Mouse (Mus musculus): ENCODE results near the gene 1810055G02Rik.

Gene 1810055G02Rik

GRCm38 (mm10) chr19:3708078-3709012, at the start of gene 1810055G02Rik:
Gene 1810055G02Rik, plus strand, starts transcription at chr19:3708293.
- peak; percentile 98 for DNase-seq (ENCODE audit: low read depth, low spot score)

- no peak for DNase-seq (ENCODE audit: low read depth, low spot score)
These were observed 42.6 kb upstream of the 1810055G02Rik start for GRCm38 (mm10) chr19:3665510-3665909.

DNA sequence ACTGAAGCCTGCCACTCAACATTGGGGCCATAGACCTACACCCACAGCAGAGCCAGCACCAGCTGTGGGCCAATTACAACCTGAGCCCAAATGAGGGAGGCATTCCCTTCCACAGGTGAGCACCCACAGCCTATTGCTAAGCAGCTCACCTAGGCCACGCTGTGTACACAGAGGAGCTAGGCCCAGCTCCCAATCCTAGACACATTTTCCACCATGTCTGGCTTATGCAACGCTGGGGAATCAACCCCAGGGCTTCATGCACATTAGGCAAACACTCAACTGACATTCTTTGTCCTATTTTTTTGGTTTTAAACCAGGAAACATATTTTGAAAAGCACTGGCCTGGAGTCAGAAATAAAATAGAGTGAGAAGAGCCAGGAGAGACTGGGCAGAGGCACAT, 41.5 kb upstream of the 1810055G02Rik start:
- DNase-seq (ENCODE audit: low read depth, low spot score), result no peak

DNA sequence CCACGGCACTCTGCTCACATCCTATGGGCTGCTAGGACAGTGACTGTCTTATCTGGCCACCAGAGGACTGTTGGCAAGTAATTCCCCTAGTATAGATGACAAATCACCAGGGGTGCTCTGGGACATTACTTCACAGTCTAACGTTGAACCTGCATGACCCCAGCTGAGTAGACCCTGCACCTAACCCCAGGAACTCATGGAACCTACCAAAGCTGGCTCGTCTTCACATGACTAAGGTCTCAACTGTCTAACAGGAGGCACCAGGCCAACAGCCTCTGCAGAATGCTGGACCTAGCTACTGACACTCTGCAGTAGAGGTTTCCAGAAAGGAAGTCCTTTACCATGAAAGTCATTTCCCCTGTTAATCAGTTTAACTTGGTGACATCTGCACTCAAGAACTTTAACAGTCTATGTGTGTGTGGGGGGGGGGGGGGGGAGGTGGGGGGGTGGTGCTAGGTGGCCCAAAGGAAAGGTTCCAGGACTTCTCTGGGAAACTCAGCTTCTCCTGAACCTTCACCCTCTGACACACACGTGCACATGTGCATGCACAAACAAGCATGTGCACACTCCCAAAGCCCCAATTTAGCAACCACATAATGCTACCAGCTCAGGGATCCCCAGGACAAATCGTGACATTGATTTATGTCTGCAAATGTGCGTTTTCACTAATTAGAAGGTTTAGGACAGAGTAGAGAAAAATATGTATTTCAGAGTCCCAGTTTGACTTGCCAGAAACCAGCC, 40.8 kb upstream of the 1810055G02Rik start:
- DNase-seq (ENCODE audit: low read depth, low spot score), result no peak

- DNase-seq (ENCODE audit: low read depth, low spot score), result peak; percentile 59
These were observed 40.1 kb upstream of the 1810055G02Rik start for GRCm38 (mm10) chr19:3667979-3668378.

GRCm38 (mm10) chr19:3668551-3668950, 39.5 kb upstream of the 1810055G02Rik start:
- no peak for DNase-seq (ENCODE audit: low read depth, low spot score)

DNA sequence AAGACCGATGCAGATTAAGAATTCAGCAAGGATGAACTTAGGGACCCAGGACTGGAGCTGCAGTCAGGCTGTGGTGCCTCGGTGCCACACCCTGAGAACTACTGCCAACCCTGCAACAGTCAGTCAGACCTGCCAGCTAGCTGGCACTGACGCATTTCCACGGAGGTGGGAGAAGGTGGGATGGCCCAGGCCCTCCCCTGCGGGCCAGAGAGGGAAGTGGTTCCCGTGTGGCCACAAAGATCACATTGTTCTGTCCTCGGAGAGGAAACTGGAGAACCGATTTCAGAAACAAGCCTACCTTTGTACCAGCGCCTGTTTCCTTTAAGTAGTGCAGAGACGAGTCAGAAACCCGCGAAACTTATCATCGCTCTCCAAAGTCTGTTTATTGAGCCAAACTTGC, 39.0 kb upstream of the 1810055G02Rik start:
- peak; percentile 56 for DNase-seq (ENCODE audit: low read depth, low spot score)

GRCm38 (mm10) chr19:3673149-3673548, 34.9 kb upstream of the 1810055G02Rik start:
- no peak for DNase-seq (ENCODE audit: low read depth, low spot score)

GRCm38 (mm10) chr19:3674122-3674855, 33.8 kb upstream of the 1810055G02Rik start:
- no peak for DNase-seq (ENCODE audit: low read depth, low spot score)

- no peak for DNase-seq (ENCODE audit: low read depth, low spot score)
These were observed 27.4 kb upstream of the 1810055G02Rik start for GRCm38 (mm10) chr19:3680732-3681131.

DNA sequence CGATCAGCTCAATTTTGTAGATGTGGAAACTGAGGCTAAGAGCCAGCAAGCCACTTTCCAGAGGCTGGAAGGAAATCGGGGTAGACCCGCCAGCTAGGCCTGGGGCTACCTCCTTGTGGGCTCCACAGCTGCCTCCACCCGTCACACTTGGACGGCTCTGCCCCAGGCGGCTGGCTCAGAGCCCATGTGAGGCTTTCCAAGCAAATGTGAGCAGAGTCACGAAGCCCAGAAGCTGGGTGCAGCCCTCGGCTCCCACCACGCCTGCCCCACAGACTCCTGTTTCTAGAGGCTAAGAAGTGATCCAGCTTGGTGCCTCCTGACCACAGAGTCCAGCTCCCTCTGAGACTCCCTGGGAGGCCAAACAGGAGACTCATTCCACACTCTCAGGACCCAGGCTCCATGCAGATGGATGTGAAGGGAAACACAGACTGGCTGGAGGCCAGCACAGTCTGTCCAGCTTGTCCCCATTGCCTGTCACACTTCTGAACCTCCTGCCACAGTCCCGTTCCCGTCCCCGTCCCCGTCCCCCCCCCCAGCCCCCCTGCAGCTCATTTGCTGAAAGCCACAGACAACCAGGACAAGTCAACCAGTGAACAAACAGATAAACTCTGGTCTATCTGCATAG, 26.7 kb upstream of the 1810055G02Rik start:
- no peak for DNase-seq (ENCODE audit: low read depth, low spot score)

GRCm38 (mm10) chr19:3684414-3684813, 23.7 kb upstream of the 1810055G02Rik start:
- DNase-seq (ENCODE audit: low read depth, low spot score), result no peak

DNA sequence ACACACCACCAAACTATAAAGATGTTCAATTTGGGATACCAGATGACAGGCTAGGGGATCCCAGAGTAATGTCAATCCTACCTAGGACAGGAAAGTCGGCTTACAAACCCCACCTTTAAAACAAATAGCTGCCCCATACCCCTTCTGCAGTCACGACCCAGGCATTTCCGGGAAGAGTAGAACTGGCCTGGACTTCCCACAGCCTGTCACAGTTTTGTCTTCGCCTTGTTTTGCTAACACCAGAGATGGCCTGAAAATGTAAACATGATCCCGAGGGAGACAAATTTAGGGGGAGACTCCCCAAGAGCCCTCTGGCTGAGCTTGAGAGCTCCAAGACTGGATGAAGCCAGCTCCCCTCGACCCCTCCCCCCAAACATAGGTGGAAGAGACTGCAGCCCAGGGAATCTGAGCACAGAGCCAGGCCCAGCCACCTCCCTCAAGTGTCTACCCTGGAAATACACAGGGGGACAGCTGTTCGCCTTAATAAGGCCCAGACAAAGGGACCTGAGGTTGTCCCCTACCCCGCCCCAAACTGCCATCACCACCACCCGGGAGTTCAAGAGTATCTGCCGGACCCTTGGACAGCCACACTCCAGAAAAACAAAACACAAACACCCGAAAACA, 23.0 kb upstream of the 1810055G02Rik start:
- DNase-seq (ENCODE audit: low read depth, low spot score), result no peak

- no peak for DNase-seq (ENCODE audit: low read depth, low spot score)
These were observed 22.4 kb upstream of the 1810055G02Rik start for GRCm38 (mm10) chr19:3685611-3686214.

- DNase-seq (ENCODE audit: low read depth, low spot score), result peak; percentile 42
These were observed 21.7 kb upstream of the 1810055G02Rik start, which contains the start of gene Lrp5 for GRCm38 (mm10) chr19:3686215-3686894. Gene Lrp5, minus strand, starts transcription at chr19:3686564.

DNA sequence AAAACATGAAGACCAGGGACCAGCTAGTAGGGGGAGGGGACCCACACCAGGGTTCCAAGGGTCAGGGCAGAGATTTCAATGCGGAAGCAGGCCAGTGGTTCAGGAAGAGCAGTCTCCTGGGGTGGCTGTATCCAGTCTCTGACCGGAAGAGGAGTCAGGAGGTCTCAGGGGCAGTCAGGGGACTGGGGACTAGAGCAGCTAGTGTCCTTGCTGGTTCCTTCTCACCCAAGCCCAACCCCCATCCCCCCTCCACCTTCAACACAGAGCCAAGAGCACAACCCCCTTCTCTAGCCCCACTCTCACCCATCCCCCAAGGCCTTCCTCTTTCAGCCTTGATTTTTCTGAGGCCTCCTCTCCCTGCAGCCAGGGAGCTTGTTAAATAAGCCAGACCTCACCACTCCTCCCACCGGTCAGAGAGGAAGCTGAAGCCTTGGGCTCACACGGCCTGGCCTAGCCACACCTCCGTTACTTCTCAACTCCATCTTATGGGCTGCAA, 20.4 kb upstream of the 1810055G02Rik start:
- DNase-seq (ENCODE audit: low read depth, low spot score), result no peak

DNA sequence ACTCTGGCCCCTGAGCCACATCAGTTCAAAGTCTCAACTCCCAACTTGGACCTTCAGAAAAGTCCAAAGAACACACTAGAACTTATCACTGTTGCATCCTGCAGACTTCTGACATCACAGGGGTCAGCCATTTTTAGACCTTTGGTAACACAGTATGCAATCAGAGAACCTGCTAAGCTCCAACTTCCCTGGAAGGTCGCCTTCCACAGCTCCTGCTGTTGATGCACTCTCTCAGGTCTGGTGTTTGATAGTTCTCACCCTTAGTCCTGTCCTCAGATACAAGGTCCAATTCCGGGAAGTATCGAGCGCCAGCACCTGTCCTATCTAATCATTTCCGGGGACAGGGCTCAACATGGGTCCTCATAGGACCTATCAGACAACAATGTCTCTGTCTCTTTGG, 16.8 kb upstream of the 1810055G02Rik start:
- no peak for DNase-seq (ENCODE audit: low read depth, low spot score)

GRCm38 (mm10) chr19:3692414-3693145, 15.5 kb upstream of the 1810055G02Rik start:
- DNase-seq (ENCODE audit: low read depth, low spot score), result no peak

GRCm38 (mm10) chr19:3694476-3694875, 13.6 kb upstream of the 1810055G02Rik start:
- no peak for DNase-seq (ENCODE audit: low read depth, low spot score)

Data from CD4-positive helper T cell, adult 2 months (primary cell).